Mouse (Mus musculus) megakaryocyte, embryonic 14.5 days (primary cell): Measurements from ENCODE around the gene Vmn1r85. TPM values are rescaled to one million over a fixed set of nuclear protein-coding genes. Genes with fewer than 3 reads are reported as not detected.
"Not testable (repeated sequence)": the region's sequence is repeated elsewhere in the genome, so short reads cannot be mapped to it uniquely, and the experiment has no call there.

ENCODE experiments used
- H3K27me3 ChIP-seq: replicated peaks from 2 replicates; pipeline ENCODE3; 2012; ENCODE audit warnings: inconsistent platforms
- H3K36me3 ChIP-seq: replicated peaks from 2 replicates; pipeline ENCODE3; 2012; ENCODE audit warnings: low read length, inconsistent platforms, mixed read lengths
- H3K4me1 ChIP-seq: 2 replicates; pipeline ENCODE4 v1.6.1; 2012; ENCODE audit warnings: inconsistent platforms
- H3K4me3 ChIP-seq: replicated peaks from 2 replicates; pipeline ENCODE3; 2012; ENCODE audit warnings: moderate library complexity, mild to moderate bottlenecking, inconsistent platforms
- H3K9me3 ChIP-seq: 2 replicates; pipeline ENCODE4 v1.6.1; 2012; ENCODE audit warnings: inconsistent platforms
- FLI1 ChIP-seq: IDR thresholded peaks from 2 replicates; pipeline ENCODE4 v1.6.1; 2012; ENCODE audit warnings: low read length, inconsistent platforms, mixed read lengths
- GATA1 ChIP-seq: IDR thresholded peaks from 3 replicates; pipeline ENCODE4 v1.6.1; 2012; ENCODE audit warnings: mixed read lengths, low read length, inconsistent platforms, borderline replicate concordance
- polyA plus RNA-seq: library from polyadenylated mRNA; stranded (reverse); fragments of >175 nt; gene quantifications from 2 replicates; pipeline ENCODE4 v1.2.3, GENCODE M21; 2012; ENCODE audit warnings: low replicate concordance; ENCODE audit not compliant: insufficient read depth

Vmn1r85 gene
- polyA plus RNA-seq = 0.26 TPM in 1 of 2 replicates, not detected in the other

DNA sequence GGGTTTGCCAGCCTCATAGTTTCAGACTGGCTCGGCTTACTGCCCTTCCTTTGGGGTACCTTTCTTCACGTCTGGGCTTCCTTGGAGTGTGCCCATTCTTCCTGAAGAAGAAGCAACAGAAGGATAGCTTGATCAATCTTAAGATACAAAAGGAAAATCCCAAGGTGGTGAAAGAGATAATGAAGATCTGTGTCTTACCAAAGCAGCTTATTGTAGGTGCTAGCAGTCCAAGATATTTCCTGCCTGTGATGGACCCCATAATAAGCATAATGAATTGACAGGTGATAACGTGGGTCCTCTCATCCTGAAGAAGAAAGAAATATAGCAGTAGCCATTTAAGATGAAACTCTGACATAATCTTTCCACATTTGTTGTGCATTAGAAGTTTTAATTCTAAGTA lies at the start of gene Vmn1r85:
Vmn1r85 (minus strand) TSS at position 101 of the 400 bp plus-strand sequence.
- no peak within 1 kb of the TSS for H3K4me3 ChIP-seq
- H3K9me3 ChIP-seq = no peaks in the 10 kb centered on the region
- no peaks in the 10 kb centered on the region for H3K4me1 ChIP-seq
- TF ChIP-seq GATA1 = no peak
- TF ChIP-seq FLI1 = no peak
- no peaks in the 10 kb centered on the region for H3K36me3 ChIP-seq
- H3K27me3 ChIP-seq = peaks cover 2% of the 10 kb centered on the region

DNA sequence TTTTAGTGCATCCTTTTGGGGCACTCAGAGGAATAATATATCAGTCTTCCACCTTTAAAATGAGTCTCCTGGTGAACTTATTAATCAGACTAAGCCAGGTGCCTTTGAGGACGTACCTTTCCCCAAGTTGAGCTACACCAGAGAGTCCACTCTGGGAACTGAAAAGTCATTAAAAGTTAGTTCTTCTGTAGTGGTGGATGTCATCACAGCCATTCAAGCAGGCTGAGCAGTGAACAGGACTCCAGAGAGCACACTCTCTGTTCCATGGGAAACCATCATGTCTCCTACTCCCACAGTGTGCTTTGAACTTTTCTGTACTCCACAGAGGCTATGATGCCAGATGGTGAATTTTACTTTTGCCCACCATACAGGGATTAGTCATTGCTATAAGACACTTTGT lies 45.1 kb upstream of the Vmn1r85 start, which contains the start of gene Vmn1r87:
Vmn1r87 (minus strand) TSS at position 101 of the 400 bp plus-strand sequence.
- no peak for TF ChIP-seq FLI1
- TF ChIP-seq GATA1 = no peak
- H3K27me3 ChIP-seq = no peaks in the 10 kb centered on the region
- no peaks in the 10 kb centered on the region for H3K9me3 ChIP-seq
- H3K4me1 ChIP-seq = no peaks in the 10 kb centered on the region
- H3K4me3 ChIP-seq = no peak within 1 kb of the TSS
- no peaks in the 10 kb centered on the region for H3K36me3 ChIP-seq

DNA sequence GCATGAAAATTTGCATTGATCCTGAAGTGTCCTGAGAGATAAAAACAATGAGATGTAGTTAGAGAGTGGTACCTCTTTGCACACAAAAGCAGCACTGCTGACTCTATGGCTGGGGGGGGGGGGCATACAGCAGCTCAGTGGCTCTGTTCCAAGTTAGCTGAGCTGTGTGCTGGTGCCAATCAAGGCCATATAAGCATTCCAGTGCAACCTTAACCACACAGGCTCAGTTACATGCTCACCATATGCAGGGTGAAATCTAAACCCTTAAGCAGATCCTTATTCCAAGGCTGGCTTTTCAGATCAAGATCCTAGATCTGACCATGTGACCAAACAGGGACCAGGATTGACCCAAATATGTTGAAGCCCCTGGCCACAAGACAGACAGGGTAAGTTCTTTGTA lies 42.4 kb upstream of the Vmn1r85 start:
- Histone ChIP-seq H3K4me1 (no peaks in the 10 kb centered on the region), H3K36me3 (no peaks in the 10 kb centered on the region), H3K4me3 (no peak overlapping the region), H3K9me3 (no peaks in the 10 kb centered on the region), H3K27me3 (no peaks in the 10 kb centered on the region)
- TF ChIP-seq GATA1 (no peak), FLI1 (no peak)

DNA sequence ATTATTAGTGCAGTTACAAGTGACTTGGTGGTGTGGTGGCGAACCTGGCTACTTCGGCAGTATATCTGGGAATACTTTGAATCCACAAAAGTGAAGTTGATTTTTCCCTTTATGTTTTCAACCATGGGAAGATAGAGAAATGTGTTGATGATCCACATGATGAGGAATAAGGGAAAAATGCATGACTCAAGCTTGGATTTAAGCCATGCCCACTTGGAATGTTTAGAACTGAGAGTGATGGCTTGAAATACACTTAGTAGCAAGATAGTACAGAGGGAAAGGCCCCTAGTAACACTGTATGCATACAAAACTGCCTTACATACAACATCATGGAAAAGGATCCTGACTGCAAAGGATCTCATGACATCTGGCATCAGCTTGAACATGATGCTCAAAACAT lies 36.9 kb upstream of the Vmn1r85 start:
- no peaks in the 10 kb centered on the region for H3K27me3 ChIP-seq
- no peak overlapping the region for H3K4me3 ChIP-seq
- H3K4me1 ChIP-seq = no peaks in the 10 kb centered on the region
- no peaks in the 10 kb centered on the region for H3K9me3 ChIP-seq
- H3K36me3 ChIP-seq = no peaks in the 10 kb centered on the region
- no peak for TF ChIP-seq FLI1
- no peak for TF ChIP-seq GATA1

DNA sequence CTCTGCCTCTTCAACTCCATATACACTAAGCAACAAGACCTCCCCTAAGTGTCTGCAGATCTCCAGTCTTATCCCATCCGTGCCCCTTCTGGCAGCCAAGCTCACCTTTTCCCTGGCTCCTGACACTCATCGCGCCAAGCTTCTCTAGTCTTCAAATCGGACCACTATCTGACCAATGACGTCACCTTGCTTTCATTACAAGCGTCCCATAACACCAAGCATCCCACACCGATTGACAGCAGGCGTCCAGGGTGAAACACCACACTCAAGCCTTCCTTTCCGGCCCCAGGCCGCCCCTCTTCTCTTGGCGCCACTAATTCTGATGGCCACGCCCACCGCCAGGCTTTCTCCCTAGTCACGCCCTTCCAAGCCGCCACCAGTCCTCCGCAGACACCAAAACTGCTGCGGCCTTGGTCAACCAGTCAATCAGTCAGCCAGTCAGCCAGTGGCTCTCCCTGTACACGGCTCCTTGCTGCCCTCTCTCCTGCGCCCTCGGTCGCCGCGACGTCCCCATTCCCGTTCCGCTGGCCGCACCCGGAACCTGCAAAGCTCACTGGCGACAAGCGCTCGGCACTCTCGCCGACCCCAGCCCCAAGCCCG lies 28.7 kb upstream of the Vmn1r85 start:
- not testable (repeated sequence) for H3K27me3 ChIP-seq, H3K4me1 ChIP-seq
- H3K4me3 ChIP-seq = peak overlapping the region; percentile 50

DNA sequence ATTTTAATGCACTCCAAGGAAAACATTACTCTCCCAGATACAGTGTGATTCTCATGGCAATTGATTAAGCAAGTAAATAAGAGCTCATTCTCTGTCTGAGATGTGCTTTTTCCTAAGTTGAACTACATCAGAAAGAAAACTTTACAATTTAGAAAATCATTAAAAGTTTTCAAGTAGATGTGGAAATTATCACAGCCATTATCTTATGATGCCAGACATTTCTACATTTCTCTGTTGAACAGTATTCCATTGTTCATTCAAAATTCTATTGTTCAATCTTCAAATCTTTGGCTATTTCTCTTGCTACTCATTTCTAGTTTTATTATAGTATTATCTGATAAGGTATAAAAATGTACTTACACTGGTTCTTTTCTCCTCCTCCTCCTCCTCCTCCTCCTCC lies 24.8 kb upstream of the Vmn1r85 start, which contains the start of gene Vmn1r86:
Vmn1r86 (minus strand) TSS at position 101 of the 400 bp plus-strand sequence.
- H3K4me1 ChIP-seq = no peaks in the 10 kb centered on the region
- H3K36me3 ChIP-seq = no peaks in the 10 kb centered on the region
- TF ChIP-seq GATA1 = no peak
- no peak for TF ChIP-seq FLI1
- H3K9me3 ChIP-seq = no peaks in the 10 kb centered on the region
- H3K27me3 ChIP-seq = no peaks in the 10 kb centered on the region
- no peak within 1 kb of the TSS for H3K4me3 ChIP-seq

More for the DNA sequence above, 28.7 kb upstream of the Vmn1r85 start:
- not testable (repeated sequence) for H3K9me3 ChIP-seq, H3K36me3 ChIP-seq

DNA sequence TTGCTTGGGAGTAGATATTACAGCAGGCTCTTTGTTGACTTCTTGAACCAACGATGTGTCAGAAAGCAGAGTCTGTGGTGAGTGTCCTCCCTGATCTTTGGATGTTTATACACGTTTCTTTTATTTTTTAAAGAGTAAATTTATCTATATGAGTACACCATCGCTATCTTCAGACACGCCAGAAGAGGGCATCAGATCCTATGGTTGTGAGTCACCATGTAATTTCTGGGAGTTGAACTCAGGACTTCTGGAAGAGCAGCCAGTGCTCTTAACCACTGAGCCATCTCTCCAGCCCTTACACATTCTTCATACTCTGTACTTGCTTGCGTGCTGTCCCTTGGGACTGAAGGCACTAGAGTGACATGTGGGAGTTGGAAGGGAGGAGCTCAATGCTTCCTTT lies 22.7 kb downstream of the Vmn1r85 start:
- H3K9me3 ChIP-seq = peaks cover 11% of the 10 kb centered on the region; the same call in 1 of the 2 replicates
- H3K27me3 ChIP-seq = no peaks in the 10 kb centered on the region
- H3K4me3 ChIP-seq = no peak overlapping the region
- TF ChIP-seq GATA1 (no peak), FLI1 (no peak)
- no peaks in the 10 kb centered on the region for H3K36me3 ChIP-seq
- H3K4me1 ChIP-seq = no peaks in the 10 kb centered on the region

DNA sequence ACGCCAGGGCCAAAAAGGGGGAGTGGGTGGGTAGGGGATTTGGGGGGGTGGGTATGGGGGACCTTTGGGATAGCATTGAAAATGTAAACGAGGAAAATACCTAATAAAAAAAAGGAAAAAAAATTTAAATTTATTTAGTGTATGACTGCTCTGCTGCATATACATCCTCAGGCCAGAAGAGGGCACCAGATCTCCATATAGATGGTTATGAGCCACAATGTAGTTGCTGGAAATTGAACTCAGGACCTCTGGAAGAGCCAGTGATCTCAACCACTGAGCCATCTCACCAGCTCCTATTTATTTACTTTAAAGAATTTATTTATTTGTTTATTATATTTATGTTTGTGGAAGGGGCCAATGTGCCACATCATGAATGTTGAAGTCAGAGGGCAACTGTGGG lies 31.6 kb downstream of the Vmn1r85 start:
- H3K36me3 ChIP-seq, H3K9me3 ChIP-seq, H3K4me3 ChIP-seq, H3K4me1 ChIP-seq, H3K27me3 ChIP-seq: not testable (repeated sequence)

DNA sequence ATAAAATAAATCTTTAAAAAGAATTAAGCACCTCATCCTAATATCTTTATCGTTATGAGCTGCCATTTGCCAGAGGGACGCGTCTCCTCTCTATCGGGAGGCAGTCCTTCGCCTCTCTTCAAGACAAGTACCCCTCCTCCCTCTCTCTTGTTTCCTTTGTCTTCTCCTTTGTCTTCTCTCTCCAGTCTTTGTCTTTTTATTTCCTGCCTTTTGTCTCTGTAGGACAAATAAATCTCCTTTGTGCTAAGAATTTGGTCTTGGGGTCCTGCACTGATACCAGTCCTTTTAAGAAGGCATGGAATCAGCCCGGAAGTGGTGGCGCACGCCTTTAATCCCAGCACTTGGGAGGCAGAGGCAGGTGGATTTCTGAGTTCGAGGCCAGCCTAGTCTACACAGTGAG lies 35.4 kb downstream of the Vmn1r85 start:
- Histone ChIP-seq H3K9me3 (peaks cover 5% of the 10 kb centered on the region), H3K36me3 (no peaks in the 10 kb centered on the region), H3K4me3 (no peak overlapping the region), H3K27me3 (no peaks in the 10 kb centered on the region), H3K4me1 (peaks cover 13% of the 10 kb centered on the region)
- TF ChIP-seq FLI1 (no peak), GATA1 (no peak)

DNA sequence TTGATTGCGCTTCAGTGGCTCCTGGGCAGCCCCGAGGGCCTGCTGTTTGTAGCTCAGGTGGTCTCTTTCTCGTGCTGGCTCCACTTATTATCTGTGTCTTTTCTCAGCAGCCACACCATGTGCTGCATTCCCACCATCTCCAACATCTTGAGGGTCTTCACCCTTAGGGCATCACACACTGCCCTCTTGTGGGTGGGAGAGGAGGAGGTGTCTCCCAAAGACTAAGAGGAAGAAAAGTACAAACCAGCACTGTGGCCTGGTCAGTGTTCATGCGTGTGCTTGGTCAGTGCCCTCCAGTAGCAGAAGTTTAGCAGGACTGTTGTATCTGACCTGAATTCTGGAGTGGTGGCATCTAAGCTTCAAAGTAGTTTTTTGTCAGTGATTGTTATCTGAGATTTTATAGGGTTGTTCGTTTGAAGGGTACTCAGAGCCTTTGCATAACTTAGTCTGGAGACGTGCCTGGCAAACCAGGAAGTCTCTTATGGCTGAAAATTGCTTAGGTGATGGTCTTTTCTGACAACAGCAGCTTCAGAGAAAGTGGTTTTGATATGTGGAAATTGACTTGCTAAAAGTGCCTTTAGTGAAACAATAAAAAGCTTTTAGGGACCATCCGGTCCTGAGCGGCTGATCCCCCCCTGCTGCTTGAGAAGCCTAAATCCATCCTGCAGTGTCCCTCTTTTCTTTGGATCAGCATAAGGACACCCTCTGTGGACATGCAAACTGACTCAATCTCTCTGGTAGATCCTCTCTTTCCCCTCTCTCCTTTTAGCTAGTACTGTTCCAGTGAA lies 37.9 kb downstream of the Vmn1r85 start:
- H3K27me3 ChIP-seq = no peaks in the 10 kb centered on the region
- no peak for TF ChIP-seq GATA1
- H3K36me3 ChIP-seq = no peaks in the 10 kb centered on the region
- no peak overlapping the region for H3K4me3 ChIP-seq
- peaks cover 29% of the 10 kb centered on the region for H3K4me1 ChIP-seq
- no peaks in the 10 kb centered on the region for H3K9me3 ChIP-seq
